Mouse (Mus musculus): ENCODE measurements around the gene Atp12a.

The Atp12a gene

DNA sequence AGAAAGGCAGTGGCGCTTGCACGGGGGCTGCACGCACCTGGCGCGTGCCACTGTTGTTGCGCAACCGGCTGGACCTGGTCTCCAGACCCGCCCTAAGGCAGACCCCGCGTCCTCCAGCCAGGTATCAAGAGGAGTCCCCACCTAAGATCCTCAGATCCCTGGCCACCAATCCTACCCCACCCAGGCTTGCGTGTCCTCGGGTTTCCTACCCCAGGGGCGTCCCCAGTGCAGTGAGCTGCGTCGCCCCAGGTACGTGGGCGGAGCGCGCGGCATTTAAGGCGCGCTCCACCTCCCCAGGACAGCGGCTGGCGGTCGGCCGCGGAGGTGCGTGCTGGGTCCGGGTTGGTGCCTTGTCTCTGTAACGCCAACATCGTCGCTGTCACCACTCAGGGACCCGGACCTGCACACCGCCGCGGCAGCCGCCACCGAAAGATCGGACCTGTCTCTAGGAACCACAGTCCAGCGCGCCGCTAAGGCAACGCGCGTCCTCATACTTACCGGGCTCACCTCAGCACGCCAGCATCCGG lies at the start of gene Atp12a:
Gene Atp12a, plus strand, starts transcription at position 358 of the 527 bp plus-strand sequence.
- DNase-seq (ENCODE audit: low read depth) = no peak

GRCm38 (mm10) chr14:56315519-56315918 lies 49.3 kb upstream of the Atp12a start:
- no peak for DNase-seq (ENCODE audit: low read depth)

DNA sequence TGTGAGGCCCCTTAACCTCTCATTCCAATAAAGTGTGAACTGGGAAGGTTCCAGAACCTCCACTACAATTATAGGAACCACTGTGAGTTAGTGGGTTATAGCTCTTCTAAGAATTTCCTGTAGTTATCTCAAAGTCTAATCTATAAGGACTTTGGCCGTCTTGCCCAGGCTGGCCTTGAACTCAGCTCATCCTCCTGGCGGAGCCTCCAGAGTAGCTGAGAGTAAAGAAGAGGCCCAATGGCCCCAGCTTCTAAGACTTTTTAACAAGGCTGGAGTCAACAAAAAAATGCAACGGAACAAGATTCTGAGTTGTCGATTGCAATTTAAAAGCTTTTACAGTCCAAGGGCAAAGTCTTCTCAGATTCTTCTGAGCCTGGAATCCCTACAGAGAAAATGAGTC lies 48.5 kb upstream of the Atp12a start:
- DNase-seq (ENCODE audit: low read depth) = no peak

GRCm38 (mm10) chr14:56322982-56323381 lies 41.9 kb upstream of the Atp12a start:
- no peak for DNase-seq (ENCODE audit: low read depth)

DNA sequence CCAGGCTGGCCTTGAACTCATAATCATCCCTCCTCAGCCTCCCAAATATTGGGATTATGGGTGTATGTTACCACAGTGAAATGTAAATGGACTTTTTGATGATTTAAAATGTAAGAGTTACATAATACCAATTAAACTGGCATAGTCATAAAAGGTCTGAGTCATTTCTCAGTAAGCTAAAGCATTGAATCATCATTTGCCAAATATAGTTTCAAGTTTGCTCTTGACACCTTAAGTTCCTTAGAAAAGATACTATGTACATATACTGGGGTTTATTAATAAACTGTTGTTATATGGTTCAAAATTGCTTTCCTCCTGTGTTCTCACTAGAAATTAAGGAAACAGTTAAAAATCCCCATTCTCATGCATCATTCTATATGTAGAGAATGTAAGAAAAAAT lies 39.8 kb upstream of the Atp12a start:
- no peak for DNase-seq (ENCODE audit: low read depth)

DNA sequence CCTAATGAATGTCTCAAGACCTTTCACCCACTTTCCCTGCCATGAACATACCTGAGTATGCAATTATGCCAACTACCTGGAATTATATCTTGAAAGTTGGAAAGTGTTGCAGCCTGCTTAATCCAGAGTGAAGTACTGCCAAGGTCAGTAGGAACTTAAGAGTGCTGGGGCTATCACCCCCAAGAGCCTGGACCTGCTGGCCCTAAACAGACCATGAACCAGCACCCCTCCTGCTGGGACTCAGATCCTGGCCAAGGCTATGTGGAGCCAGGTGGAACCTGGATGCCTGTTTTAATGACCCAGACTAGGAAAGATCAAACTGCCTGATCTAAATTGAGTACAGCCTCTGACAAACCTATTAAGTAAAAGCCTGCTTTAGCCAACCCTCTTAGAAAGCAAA lies 31.2 kb upstream of the Atp12a start:
- no peak for DNase-seq (ENCODE audit: low read depth)

DNA sequence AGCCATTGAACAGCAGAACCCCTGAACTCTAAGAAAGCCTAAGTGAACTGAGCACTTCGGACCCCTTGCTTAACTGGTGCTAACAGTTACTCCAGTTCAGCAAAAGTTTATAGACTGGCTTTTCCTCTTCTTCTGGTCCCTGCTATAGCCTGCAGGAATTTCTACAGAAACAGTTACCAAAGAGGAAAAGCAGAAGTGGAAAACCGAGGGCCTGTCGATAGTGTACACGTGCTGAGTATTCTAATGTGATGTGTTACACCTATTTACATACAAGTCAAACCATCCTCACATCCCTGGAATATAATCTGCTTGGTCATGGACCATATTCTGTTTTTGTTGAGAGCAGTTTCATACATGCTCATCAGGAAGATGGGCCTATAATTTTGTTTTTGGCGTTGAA lies 30.4 kb upstream of the Atp12a start:
- no peak for DNase-seq (ENCODE audit: low read depth)

DNA sequence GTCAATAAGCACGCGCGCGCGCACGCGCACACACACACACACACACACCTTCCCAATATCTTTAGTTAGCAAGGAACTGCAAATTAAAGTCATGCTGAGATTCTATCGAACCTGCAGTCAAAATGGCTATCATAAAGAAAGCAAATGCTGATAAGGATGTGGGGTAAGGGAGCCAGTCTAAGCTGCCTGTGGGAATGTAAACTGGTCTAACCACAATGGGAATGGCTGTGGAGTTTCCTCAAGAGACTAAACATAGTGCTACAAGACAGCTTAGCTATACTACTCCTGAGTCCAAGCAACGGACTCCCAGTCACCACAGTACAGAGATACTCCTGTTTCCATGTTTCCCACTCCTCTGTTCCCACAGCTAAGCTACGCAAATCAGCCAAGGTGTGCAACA lies 28.8 kb upstream of the Atp12a start:
- no peak for DNase-seq (ENCODE audit: low read depth)

- no peak for DNase-seq (ENCODE audit: low read depth)
These were observed 27.8 kb upstream of the Atp12a start for GRCm38 (mm10) chr14:56337075-56337474.

- no peak for DNase-seq (ENCODE audit: low read depth)
These were observed 27.2 kb upstream of the Atp12a start for GRCm38 (mm10) chr14:56337696-56338095.

DNA sequence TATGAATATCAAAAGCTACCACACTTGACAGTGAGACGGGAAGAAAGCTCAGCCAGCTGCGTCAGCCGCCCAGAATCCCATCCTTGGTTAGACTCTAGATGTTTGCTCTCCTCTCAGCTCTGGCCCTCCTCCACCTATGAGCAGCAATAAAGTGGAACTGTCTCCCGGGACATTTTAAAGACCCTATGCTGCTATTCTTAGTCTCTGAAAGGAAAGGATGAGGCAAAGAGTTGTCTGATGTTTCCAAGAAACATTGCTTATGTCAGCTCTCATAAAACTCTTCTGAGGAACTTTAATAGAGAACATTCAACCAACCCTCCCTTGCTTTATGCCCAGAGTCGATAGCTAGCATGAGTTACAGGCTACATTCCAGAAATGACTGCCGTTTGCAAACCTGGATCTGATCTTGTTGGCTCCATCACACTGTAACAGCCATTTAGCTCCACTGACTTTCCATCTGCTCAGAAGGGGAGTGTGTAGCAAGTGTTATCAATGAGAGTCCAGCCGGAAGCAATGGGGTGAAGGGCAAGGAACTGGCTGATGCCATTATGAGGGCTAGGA lies 25.9 kb upstream of the Atp12a start:
- DNase-seq (ENCODE audit: low read depth) = no peak

GRCm38 (mm10) chr14:56348704-56349103 lies 16.2 kb upstream of the Atp12a start:
- no peak for DNase-seq (ENCODE audit: low read depth)

DNA sequence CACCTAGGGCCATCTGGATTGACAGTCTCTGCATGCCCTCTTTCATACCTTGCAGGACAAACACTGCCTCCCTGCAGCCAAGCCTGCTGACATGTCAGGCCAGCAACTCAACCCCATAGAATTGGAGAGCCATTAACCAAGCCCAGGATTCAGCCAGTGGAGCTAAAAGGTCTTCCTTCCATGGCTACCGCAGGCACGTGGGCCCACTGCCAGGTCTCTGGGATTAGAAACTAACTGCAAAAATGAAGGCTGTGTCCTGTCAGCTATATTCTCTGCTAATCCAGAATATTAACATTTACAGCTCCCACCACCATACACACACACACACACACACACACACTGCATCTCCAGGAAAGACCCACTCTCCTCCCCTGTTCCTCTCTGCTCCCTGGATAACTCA lies 15.3 kb upstream of the Atp12a start:
- DNase-seq (ENCODE audit: low read depth) = no peak

GRCm38 (mm10) chr14:56351959-56352660 lies 12.8 kb upstream of the Atp12a start:
- peak; percentile 86 for DNase-seq (ENCODE audit: low read depth)

DNA sequence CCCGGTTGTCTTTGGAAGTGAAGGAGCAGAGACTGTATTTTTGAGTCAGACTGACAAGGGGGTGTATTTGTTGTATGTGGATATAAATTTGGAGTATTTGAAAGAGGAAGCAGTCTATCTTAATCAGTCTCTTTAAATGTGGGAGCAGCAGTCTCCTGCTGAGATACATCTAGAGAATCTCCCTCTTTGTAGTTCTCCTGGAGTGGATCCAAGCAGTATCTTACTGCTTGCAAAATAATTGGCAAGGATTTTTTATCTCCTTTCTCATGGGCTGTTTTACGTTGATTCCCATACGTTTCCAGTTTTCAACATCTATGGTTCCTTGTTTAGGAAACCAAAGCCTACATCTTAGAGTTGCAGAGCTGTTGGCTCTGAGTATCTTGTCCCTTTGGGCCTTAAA lies 10.1 kb upstream of the Atp12a start:
- no peak for DNase-seq (ENCODE audit: low read depth)

DNA sequence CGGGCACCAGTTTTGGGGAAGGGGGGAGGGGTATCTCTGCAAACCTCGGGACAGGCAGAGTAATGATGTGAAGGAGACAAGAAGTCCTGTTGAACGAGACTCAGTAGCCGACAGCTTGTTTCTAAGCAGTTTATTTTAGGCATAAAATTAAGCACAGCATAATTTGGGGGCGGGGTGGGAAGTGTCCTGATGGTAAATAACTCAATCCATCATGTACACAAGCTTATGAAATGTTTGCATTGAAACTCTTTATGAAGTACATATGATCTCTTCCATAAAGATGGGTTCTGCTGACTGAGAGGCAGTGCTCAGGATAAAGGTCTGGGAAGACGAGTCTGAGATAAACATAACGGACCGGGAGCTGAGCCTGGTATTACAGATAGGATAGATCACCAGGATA lies 9.5 kb upstream of the Atp12a start:
- no peak for DNase-seq (ENCODE audit: low read depth)

GRCm38 (mm10) chr14:56356196-56356595 lies 8.7 kb upstream of the Atp12a start:
- no peak for DNase-seq (ENCODE audit: low read depth)

DNA sequence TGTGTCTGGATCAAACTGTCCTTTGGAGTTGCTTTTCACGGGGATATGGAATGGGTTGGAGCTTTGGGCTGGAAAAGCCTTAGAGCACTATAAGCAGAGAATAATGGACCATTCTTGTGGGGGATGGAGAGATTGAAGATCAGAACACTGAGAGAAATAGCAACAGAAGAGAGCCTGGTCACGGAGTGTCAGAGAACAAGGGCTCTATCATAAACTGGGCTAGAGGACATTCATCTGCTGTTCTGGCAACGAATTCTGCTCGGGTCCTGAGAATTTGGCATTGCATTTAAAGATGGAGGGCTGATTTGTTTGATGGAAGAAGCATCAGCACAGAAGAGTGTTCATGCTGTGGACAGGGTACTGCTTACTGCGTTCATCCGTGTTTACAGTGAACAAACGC lies 6.4 kb upstream of the Atp12a start:
- DNase-seq (ENCODE audit: low read depth) = no peak

- peak; percentile 44 for DNase-seq (ENCODE audit: low read depth)
These were observed 5.7 kb upstream of the Atp12a start for GRCm38 (mm10) chr14:56359131-56359530.

DNA sequence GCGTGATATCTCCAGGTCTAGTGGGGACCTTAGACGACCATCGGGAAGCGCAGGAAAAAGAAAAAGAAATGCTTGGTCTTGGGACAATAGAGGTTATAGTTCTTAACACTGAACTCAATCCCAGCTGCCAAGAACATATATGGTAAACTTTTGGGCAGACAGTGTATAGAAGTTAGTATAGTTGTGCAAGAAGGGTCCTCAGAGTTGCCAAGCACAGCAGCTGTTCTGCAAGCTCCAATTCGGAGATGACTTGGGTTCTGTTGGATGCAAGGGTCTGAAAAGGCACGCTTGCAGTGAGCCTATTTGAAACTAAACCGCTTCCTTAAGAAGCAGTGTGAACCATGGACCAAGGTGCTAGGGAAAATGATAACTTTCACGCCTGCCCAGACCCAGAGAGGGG lies 424 bp downstream of the Atp12a start:
- no peak for DNase-seq (ENCODE audit: low read depth)

GRCm38 (mm10) chr14:56366712-56367111 lies 1.8 kb downstream of the Atp12a start:
- DNase-seq (ENCODE audit: low read depth) = no peak

GRCm38 (mm10) chr14:56368834-56369233 lies 4.0 kb downstream of the Atp12a start:
- no peak for DNase-seq (ENCODE audit: low read depth)

- peak; percentile 37 for DNase-seq (ENCODE audit: low read depth)
These were observed 10.9 kb downstream of the Atp12a start for GRCm38 (mm10) chr14:56375731-56376130.

DNA sequence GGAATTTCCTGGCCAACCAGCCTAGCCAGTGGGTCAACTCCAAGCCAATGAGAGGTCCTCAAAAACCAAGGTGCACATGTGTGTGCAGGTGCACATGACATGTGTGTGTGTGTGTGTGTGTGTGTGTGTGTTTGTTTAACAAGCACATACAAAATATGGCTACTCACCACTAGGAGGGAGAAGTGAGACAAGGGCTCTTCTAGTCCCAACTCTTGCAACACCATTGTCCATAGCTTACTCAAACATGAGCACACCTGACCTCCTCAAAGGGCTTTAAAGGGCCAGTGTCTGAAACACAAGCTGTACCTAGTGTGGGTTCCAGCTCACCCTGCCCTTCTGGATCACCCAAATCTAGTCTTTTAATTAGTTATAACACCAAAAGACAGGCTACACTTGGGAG lies 12.9 kb downstream of the Atp12a start:
- no peak for DNase-seq (ENCODE audit: low read depth)
